Mouse (Mus musculus) stomach, postnatal 0 days (tissue): ENCODE results near the gene Erbin. TPM values are rescaled to one million over a fixed set of nuclear protein-coding genes. Genes with fewer than 3 reads are reported as not detected.

ENCODE experiments used
- ATAC-seq: fragments of 200-750 bp; cut with Nextera tagmentation; 2 replicates; pipeline ENCODE4 v1.8.0; 2017; ENCODE audit not compliant: low FRiP score, low TSS enrichment
- DNase-seq: peaks from one replicate; pipeline ENCODE4 v3.0.0-alpha.2; 2016; ENCODE audit warnings: low spot score
- H3K27ac ChIP-seq: fragments of 300-500 bp; sonication (generic); replicated peaks from 2 replicates; pipeline ENCODE4 v1.5.1; 2014; ENCODE audit warnings: mild to moderate bottlenecking, control low read depth
- H3K27me3 ChIP-seq: fragments of 300-500 bp; sonication (generic); 2 replicates; pipeline ENCODE4 v1.6.1; 2014; ENCODE audit warnings: low read length; ENCODE audit not compliant: control insufficient read depth, insufficient read depth
- H3K36me3 ChIP-seq: fragments of 300-500 bp; sonication (generic); 2 replicates; pipeline ENCODE4 v1.6.1; 2014; ENCODE audit warnings: low read length, mixed read lengths; ENCODE audit not compliant: control insufficient read depth, insufficient read depth
- H3K4me1 ChIP-seq: fragments of 300-500 bp; sonication (generic); replicated peaks from 2 replicates; pipeline ENCODE4 v1.6.1; 2014; ENCODE audit warnings: antibody characterized with exemption; ENCODE audit not compliant: control insufficient read depth, insufficient read depth
- H3K4me2 ChIP-seq: fragments of 300-500 bp; sonication (generic); replicated peaks from 2 replicates; pipeline ENCODE4 v1.6.1; 2014; ENCODE audit warnings: low read depth, mild to moderate bottlenecking, control low read depth, moderate library complexity
- H3K4me3 ChIP-seq: fragments of 300-500 bp; sonication (generic); 2 replicates; pipeline ENCODE4 v1.5.1; 2014; ENCODE audit warnings: low read depth, low read length, control low read depth
- H3K9ac ChIP-seq: fragments of 300-500 bp; sonication (generic); 2 replicates; pipeline ENCODE4 v1.6.1; 2014; ENCODE audit warnings: mild to moderate bottlenecking, low read length, control low read depth, mixed read lengths
- H3K9me3 ChIP-seq: fragments of 300-500 bp; sonication (generic); 2 replicates; pipeline ENCODE4 v1.6.1; 2016; ENCODE audit warnings: low read length; ENCODE audit not compliant: control insufficient read depth
- CTCF ChIP-seq: IDR thresholded peaks from 2 replicates; pipeline ENCODE4 v1.5.1; 2016; ENCODE audit warnings: antibody characterized with exemption, low read depth, mild to moderate bottlenecking, moderate library complexity
- EP300 ChIP-seq: optimal IDR thresholded peaks from 2 replicates; pipeline ENCODE3; 2016; ENCODE audit warnings: antibody characterized with exemption
- WGBS: fragments of 180-500 bp; shearing (Covaris S2); extraction: QIAGEN DNeasy Blood & Tissue Kit; methylation state at CpG from one replicate; pipeline ENCODE4 v1.1.7; 2014; 5-methylcytosine and 5-hydroxymethylcytosine counted together
- polyA plus RNA-seq: library from polyadenylated mRNA; unstranded; fragments of >200 nt; fragmentation: Nextera tagmentation; extraction: Ambion mirVana; gene quantifications from 2 replicates; pipeline ENCODE4 v1.2.1, GENCODE M21; 2015

Gene Erbin
- 15.7 and 16.1 TPM in 2 replicates for polyA plus RNA-seq

GRCm38 (mm10) chr13:103920261-103920932 is at the start of gene Erbin:
Erbin (minus strand) TSS chr13:103920514.
- peak within 1 kb of the TSS; percentile 100 for H3K27ac ChIP-seq
- no peaks in the 10 kb centered on the region for H3K27me3 ChIP-seq
- ATAC-seq (peak; percentile 87), DNase-seq (peak; percentile 87)
- WGBS = under 1% methylated on average over 53 of the region's 93 CpGs
- no peaks in the 10 kb centered on the region for H3K36me3 ChIP-seq
- H3K4me3 ChIP-seq = peak within 1 kb of the TSS; percentile 97
- peak within 1 kb of the TSS; percentile 86 for H3K4me2 ChIP-seq
- TF ChIP-seq CTCF = no peak
- TF ChIP-seq EP300 = no peak
- peak within 1 kb of the TSS; percentile 100 for H3K9ac ChIP-seq
- no peaks in the 10 kb centered on the region for H3K9me3 ChIP-seq
- H3K4me1 ChIP-seq = peaks cover 2% of the 10 kb centered on the region; the same call in 1 of the 2 replicates

DNA sequence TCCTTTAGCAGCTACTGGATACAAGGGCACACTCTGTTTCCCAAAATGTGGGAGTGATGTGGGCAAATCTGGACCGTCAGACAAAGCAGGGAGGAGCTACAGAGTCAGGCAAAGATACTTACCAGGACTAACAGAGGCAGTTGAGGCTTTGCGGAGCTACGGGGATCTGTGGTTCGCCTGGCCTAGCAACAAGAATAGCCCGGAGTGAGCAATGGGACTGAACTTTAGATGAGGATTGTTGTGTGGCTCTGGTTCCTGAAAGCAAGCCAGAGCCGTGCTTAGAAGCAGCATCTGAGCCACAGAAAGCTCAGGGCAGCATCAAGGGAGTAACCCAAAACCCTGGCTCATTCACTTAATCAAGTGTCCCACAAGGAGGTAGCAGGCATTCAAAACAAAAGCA is 49.6 kb upstream of the Erbin start:
- 40% methylated on average over 6 of the region's 6 CpGs for WGBS
- Histone ChIP-seq H3K27ac (peak overlapping the region; percentile 58), H3K9me3 (no peaks in the 10 kb centered on the region), H3K4me3 (no peak overlapping the region), H3K4me2 (no peak overlapping the region), H3K27me3 (no peaks in the 10 kb centered on the region), H3K9ac (no peak overlapping the region), H3K36me3 (no peaks in the 10 kb centered on the region), H3K4me1 (no peaks in the 10 kb centered on the region; the same call in 1 of the 2 replicates)
- TF ChIP-seq EP300 (no peak), CTCF (no peak)
- ATAC-seq (no peak; the same call in 1 of the 2 replicates), DNase-seq (no peak)

DNA sequence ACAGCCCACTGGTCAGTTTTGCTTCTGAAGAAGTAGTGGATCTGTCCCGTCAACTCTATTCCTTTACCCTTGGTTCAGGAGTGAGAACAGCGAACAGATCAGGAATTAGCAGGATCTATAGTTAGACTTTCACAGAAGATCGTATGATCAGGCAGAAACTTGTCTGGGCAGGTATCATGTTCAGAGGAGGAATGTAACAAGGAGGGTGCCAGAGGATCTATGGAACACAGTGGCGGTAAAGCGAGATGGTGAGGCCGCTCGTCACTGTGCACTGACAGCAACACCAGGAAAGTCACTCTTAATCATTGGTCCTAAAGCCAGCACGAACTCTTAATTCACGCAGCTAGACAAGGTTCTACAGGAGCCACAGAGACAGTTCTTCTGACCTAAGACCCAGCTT is 47.7 kb upstream of the Erbin start:
- DNase-seq = no peak
- 77% methylated on average over 9 of the region's 9 CpGs for WGBS
- no peaks in the 10 kb centered on the region for H3K27me3 ChIP-seq
- H3K36me3 ChIP-seq = no peaks in the 10 kb centered on the region
- TF ChIP-seq EP300 (no peak), CTCF (no peak)
- H3K4me1 ChIP-seq = no peaks in the 10 kb centered on the region
- no peak for ATAC-seq
- H3K9ac ChIP-seq = no peak overlapping the region
- no peak overlapping the region for H3K4me3 ChIP-seq
- 0 out of 2 replicates have a peak overlapping the region, but pooled peaks have one; percentile 36 for H3K27ac ChIP-seq
- H3K9me3 ChIP-seq = no peaks in the 10 kb centered on the region
- H3K4me2 ChIP-seq = no peak overlapping the region

- DNase-seq (no peak), ATAC-seq (no peak)
- WGBS = 84% methylated on average over 8 of the region's 8 CpGs
- H3K9me3 ChIP-seq = no peaks in the 10 kb centered on the region
- no peaks in the 10 kb centered on the region for H3K36me3 ChIP-seq
- H3K4me2 ChIP-seq = no peak overlapping the region
- TF ChIP-seq CTCF (no peak), EP300 (no peak)
- no peak overlapping the region for H3K9ac ChIP-seq
- H3K27me3 ChIP-seq = no peaks in the 10 kb centered on the region
- no peak overlapping the region for H3K27ac ChIP-seq
- H3K4me1 ChIP-seq = no peaks in the 10 kb centered on the region
- H3K4me3 ChIP-seq = no peak overlapping the region
Measured at GRCm38 (mm10) chr13:103966696-103967215, 46.4 kb upstream of the Erbin start.

GRCm38 (mm10) chr13:103965187-103965586 is 44.9 kb upstream of the Erbin start:
- Histone ChIP-seq H3K4me1 (no peaks in the 10 kb centered on the region), H3K27ac (no peak overlapping the region), H3K36me3 (no peaks in the 10 kb centered on the region), H3K4me3 (no peak overlapping the region), H3K4me2 (no peak overlapping the region), H3K27me3 (no peaks in the 10 kb centered on the region), H3K9me3 (no peaks in the 10 kb centered on the region), H3K9ac (no peak overlapping the region)
- ATAC-seq (no peak), DNase-seq (no peak)
- TF ChIP-seq CTCF = no peak
- no peak for TF ChIP-seq EP300
- WGBS = 88% methylated on average over 2 of the region's 2 CpGs

DNA sequence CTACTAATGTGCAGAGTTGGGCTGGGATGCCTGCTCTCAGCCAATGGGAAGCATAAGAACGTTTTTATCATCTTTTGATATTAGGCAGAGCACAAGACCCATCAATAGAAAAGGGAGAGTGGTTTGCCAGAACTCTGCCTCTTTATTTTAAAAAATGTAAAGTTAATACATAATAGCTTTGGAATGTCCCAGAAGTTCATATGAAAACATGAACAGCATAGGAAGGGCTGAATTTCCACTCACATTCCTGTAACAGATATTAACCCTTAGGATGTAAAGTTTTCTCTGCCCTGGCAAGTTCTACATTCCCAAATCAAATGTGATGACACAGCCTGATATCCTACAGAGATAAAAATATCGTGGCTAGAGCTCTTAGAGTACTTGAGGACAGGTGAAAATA is 42.8 kb upstream of the Erbin start:
- Histone ChIP-seq H3K9ac (no peak overlapping the region), H3K27me3 (no peaks in the 10 kb centered on the region), H3K9me3 (no peaks in the 10 kb centered on the region), H3K36me3 (no peaks in the 10 kb centered on the region), H3K4me2 (no peak overlapping the region), H3K4me3 (no peak overlapping the region), H3K4me1 (no peaks in the 10 kb centered on the region), H3K27ac (no peak overlapping the region)
- ATAC-seq (no peak), DNase-seq (no peak)
- no peak for TF ChIP-seq CTCF
- TF ChIP-seq EP300 = no peak
- WGBS = 37% methylated on average over 2 of the region's 2 CpGs
